Mouse (Mus musculus): Measurements from ENCODE around the gene Rbfox1.

Gene Rbfox1

GRCm38 (mm10) chr16:6658594-6658993 lies 773.4 kb downstream of the Rbfox1 start:
- no peak for DNase-seq (ENCODE audit: low read depth, low spot score)

- DNase-seq (ENCODE audit: low read depth, low spot score), result no peak
Observed at GRCm38 (mm10) chr16:6686076-6686757, 801.1 kb downstream of the Rbfox1 start.

- DNase-seq (ENCODE audit: low read depth, low spot score), result no peak
Observed at GRCm38 (mm10) chr16:6704847-6705246, 819.7 kb downstream of the Rbfox1 start.

DNA sequence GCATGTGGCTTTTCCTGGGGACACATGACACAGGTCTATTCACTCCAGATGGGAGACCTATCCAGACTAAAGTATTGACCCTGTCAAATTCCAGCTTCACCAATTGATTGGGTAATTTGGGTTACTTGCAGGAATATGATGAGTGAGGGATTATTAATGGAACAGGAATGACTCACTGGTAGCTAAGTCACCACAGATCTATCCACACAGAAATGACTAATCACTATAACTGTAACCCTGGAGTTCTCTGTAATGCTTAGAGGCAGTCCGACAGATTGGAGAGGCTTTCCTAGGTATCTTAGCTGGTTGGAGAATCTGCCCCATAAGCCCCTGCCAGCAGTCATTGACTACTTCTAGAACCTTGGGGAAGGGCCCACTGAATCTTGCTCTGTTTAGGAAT lies 827.2 kb downstream of the Rbfox1 start:
- DNase-seq (ENCODE audit: low read depth, low spot score), result no peak

- no peak for DNase-seq (ENCODE audit: low read depth, low spot score)
Observed at GRCm38 (mm10) chr16:6715245-6715644, 830.1 kb downstream of the Rbfox1 start.

DNA sequence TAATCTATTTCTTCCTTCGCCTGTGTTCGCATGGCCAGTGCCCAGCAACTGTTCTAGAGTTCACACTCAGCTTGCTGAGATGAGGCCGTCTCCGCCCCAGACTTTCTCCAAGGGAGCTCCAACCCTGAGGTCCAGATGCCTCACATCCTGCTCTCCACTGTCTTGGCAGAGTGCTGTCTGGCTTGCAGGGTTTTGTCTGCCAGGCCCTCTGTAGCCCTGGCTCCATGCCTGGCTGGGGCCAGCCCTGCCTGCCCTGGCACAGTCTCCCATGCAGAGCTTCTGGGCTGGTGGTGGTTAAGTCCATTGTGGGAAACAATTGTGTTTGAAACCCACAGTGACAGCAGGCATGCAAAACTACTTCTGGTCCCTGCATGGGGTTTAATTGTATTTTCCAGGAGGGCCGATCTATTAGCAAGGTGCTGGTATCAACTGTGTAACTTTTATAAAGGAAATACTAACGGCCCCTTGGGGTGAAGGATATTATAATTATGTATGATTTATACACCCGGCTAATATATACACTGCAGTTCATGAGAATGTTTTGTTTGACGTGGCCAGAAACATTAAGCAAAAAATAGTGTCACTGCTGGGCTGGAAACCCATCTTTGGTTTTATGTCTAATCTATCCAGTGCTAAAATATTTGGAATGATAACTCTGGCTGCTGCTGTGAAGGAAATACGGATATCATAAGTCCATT lies 831.2 kb downstream of the Rbfox1 start:
- no peak for DNase-seq (ENCODE audit: low read depth, low spot score)

- no peak for DNase-seq (ENCODE audit: low read depth, low spot score)
Observed at GRCm38 (mm10) chr16:6719027-6719426, 833.9 kb downstream of the Rbfox1 start.

GRCm38 (mm10) chr16:6732646-6733045 lies 847.5 kb downstream of the Rbfox1 start:
- DNase-seq (ENCODE audit: low read depth, low spot score), result no peak

- no peak for DNase-seq (ENCODE audit: low read depth, low spot score)
Observed at GRCm38 (mm10) chr16:6733427-6733826, 848.3 kb downstream of the Rbfox1 start.

DNA sequence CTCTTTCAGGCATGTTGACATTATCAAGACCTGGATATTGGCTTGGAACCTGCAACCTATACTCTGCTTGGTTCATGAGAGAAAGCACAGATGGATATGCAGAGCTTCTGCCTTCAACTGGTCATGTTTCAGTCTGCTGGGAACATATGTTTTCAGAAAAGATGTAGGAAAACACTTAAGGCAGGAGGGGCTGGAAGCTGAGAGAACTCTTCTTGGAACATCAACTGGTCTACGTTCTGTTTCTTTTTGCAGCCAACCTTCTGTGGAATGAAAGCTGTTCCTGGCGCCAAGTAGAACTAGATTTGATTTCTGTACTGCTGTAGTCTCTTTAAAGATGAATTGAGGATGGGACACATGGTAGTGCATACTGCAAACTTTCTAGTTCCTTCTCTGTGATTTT lies 851.4 kb downstream of the Rbfox1 start:
- DNase-seq (ENCODE audit: low read depth, low spot score), result no peak

DNA sequence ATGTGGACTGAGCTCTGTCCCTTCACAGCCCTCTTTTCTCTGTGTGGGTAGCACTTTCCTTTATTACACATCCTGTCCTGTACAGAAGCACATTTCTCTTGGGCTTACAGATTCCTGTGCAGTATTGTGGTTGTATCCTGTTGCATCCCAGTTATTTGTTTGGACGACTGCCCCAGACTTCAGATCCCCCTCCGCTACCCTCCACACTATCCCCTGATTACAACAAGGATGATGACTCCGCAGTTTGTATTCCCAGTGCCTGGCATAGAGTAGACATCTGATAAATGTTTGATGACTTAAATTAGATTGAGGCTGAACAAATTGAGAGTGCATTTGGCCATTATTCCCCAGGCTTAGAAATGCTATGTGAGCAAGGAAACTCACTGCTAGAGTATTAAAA lies 851.8 kb downstream of the Rbfox1 start:
- DNase-seq (ENCODE audit: low read depth, low spot score), result no peak

DNA sequence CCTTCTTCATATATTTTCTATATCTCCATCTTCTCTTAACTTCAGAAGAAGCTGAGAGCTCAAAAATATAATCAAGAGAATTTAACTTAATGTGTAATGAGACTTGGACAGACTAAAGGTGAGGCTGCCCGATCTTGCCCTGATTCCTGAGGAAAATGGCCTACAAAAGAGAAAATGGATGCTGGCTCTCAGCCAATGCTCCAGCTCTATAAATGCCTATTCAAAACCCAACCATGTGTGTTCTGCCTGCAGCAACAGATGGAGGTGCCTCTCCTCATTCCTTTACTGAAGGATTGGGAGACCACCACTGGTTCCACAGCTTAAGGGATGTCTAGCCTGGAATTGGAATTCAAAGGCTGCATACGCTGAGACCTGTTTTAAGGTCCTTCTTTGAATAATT lies 861.0 kb downstream of the Rbfox1 start:
- no peak for DNase-seq (ENCODE audit: low read depth, low spot score)

GRCm38 (mm10) chr16:6750491-6750890 lies 865.3 kb downstream of the Rbfox1 start:
- no peak for DNase-seq (ENCODE audit: low read depth, low spot score)

DNA sequence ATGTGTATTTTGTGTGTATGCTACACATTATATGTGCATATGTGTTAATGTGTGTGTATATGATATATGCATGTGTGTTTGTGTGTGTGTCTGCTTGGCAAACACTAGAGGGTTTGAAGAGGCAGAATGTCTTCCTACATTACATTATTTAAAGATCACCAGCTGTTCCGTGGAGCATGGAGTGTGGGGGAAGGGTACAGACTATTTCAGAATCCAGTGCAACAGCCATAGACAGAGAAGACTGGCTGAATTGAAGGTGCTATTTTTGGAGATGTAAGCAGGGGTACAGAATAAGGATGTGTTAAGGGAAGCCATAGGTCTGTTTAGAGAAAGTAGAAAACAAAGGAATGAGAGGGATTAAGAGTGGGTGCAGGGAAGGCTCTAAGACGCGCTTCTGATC lies 869.7 kb downstream of the Rbfox1 start:
- DNase-seq (ENCODE audit: low read depth, low spot score), result no peak

- DNase-seq (ENCODE audit: low read depth, low spot score), result no peak
Observed at GRCm38 (mm10) chr16:6769495-6770237, 884.5 kb downstream of the Rbfox1 start.

- no peak for DNase-seq (ENCODE audit: low read depth, low spot score)
Observed at GRCm38 (mm10) chr16:6777506-6778185, 892.5 kb downstream of the Rbfox1 start.

GRCm38 (mm10) chr16:6784144-6784543 lies 899.0 kb downstream of the Rbfox1 start:
- DNase-seq (ENCODE audit: low read depth, low spot score), result no peak

- DNase-seq (ENCODE audit: low read depth, low spot score), result no peak
Observed at GRCm38 (mm10) chr16:6785026-6785425, 899.9 kb downstream of the Rbfox1 start.

DNA sequence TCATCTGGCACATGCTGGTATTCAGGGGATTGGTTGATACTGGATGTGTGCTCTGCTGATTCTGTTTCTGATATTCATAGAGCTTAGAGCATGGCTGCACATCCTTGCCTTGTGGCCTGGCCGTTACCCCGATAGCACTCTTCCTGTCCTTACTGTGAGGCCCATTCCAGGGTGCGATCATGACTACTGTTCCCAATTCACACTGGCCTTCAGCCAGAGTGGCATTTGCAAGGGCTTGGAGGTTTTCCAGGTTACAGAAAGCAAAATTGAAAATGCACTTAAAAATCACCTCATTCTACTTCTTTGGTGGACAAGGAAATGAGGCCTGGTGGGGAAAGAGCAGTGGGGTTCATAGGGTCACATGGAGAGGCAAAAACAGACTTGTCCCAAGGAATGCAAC lies 906.1 kb downstream of the Rbfox1 start:
- no peak for DNase-seq (ENCODE audit: low read depth, low spot score)

GRCm38 (mm10) chr16:6791655-6792054 lies 906.5 kb downstream of the Rbfox1 start:
- DNase-seq (ENCODE audit: low read depth, low spot score), result no peak

DNA sequence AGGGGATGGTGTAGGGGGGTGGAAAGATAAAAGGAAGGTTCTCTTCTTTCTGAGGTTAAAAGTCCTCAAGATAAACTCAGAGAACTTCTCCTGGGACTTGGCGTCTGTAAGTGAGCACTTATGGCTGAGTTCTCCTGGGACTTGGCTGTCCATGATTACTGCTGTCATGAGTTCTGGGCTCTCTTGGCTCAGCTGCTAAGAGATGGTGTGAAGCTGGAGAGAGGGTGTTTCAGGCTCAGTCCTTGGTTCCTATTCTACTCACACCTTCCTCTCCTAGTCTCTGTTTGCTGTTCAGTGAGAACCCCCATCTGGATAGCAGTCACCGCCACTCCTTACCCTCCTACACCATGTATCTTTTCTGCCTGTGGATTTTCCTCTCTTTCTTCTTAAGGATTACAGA lies 921.1 kb downstream of the Rbfox1 start:
- no peak for DNase-seq (ENCODE audit: low read depth, low spot score)

GRCm38 (mm10) chr16:6807835-6808234 lies 922.7 kb downstream of the Rbfox1 start:
- no peak for DNase-seq (ENCODE audit: low read depth, low spot score)

Measured in CD4-positive helper T cell, adult 2 months (primary cell).